Mouse (Mus musculus) heart, postnatal 25 days (tissue): ENCODE measurements at regions not wholly inside any gene's neighbourhood (a gene's known extent, or its start where the extent isn't known, plus 50 kb on each side); places are given as distances from the start of the nearest gene placed in this dataset.
"Not testable (repeated sequence)": the region's sequence is repeated elsewhere in the genome, so short reads cannot be mapped to it uniquely, and the experiment has no call there.

Experiments
- DNase-seq: peaks from one replicate; pipeline ENCODE4 v3.0.0; 2022; ENCODE audit warnings: low spot score
- intact Hi-C: fragments of 180-260 bp; cut with DNase I; formaldehyde crosslinking; loops from one replicate; pipeline ENCODE4 v1.15.1; 2025

- intact Hi-C loops, result no loop called here
- no peak for DNase-seq
These were observed 758.4 kb upstream of the Map3k7 start for GRCm38 (mm10) chr4:31205332-31205970.

- intact Hi-C loops, result no loop called here
- no peak for DNase-seq
These were observed 738.2 kb upstream of the Map3k7 start for GRCm38 (mm10) chr4:31225741-31226140.

- intact Hi-C loops, result no loop called here
- no peak for DNase-seq
These were observed 694.9 kb upstream of the Map3k7 start for GRCm38 (mm10) chr4:31268825-31269495.

- DNase-seq, result no peak
- intact Hi-C loops, result no loop called here
These were observed 689.8 kb upstream of the Map3k7 start for GRCm38 (mm10) chr4:31274131-31274530.

- intact Hi-C loops, result no loop called here
- DNase-seq, result no peak
These were observed 673.5 kb upstream of the Map3k7 start for GRCm38 (mm10) chr4:31290301-31290975.

GRCm38 (mm10) chr4:31293752-31294151, 670.1 kb upstream of the Map3k7 start:
- DNase-seq, result no peak
- intact Hi-C loops, result no loop called here

- intact Hi-C loops, result no loop called here
- no peak for DNase-seq
These were observed 666.0 kb upstream of the Map3k7 start for GRCm38 (mm10) chr4:31297848-31298247.

GRCm38 (mm10) chr4:31319269-31319668, 644.6 kb upstream of the Map3k7 start:
- DNase-seq, result no peak
- intact Hi-C loops, result no loop called here

GRCm38 (mm10) chr4:31320734-31321507, 643.0 kb upstream of the Map3k7 start:
- intact Hi-C loops, result no loop called here
- no peak for DNase-seq

GRCm38 (mm10) chr4:31323816-31324215, 640.1 kb upstream of the Map3k7 start:
- intact Hi-C loops, result no loop called here
- no peak for DNase-seq

- DNase-seq, result no peak
- intact Hi-C loops, result no loop called here
These were observed 635.1 kb upstream of the Map3k7 start for GRCm38 (mm10) chr4:31328798-31329197.

- no peak for DNase-seq
- intact Hi-C loops, result no loop called here
These were observed 632.8 kb upstream of the Map3k7 start for GRCm38 (mm10) chr4:31331053-31331452.

- intact Hi-C loops, result no loop called here
- DNase-seq, result no peak
These were observed 628.2 kb upstream of the Map3k7 start for GRCm38 (mm10) chr4:31335686-31336085.

GRCm38 (mm10) chr4:31337980-31338379, 625.9 kb upstream of the Map3k7 start:
- DNase-seq, result no peak
- intact Hi-C loops, result no loop called here

GRCm38 (mm10) chr4:31343312-31344248, 620.3 kb upstream of the Map3k7 start:
- DNase-seq, result no peak
- intact Hi-C loops, result no loop called here

- DNase-seq, intact Hi-C loops: not testable (repeated sequence)
These were observed 609.9 kb upstream of the Map3k7 start for GRCm38 (mm10) chr4:31354046-31354445.

- no peak for DNase-seq
- intact Hi-C loops, result no loop called here
These were observed 608.9 kb upstream of the Map3k7 start for GRCm38 (mm10) chr4:31354953-31355352.

GRCm38 (mm10) chr4:31366172-31366571, 597.7 kb upstream of the Map3k7 start:
- intact Hi-C loops, result no loop called here
- no peak for DNase-seq

- intact Hi-C loops, result no loop called here
- no peak for DNase-seq
These were observed 596.9 kb upstream of the Map3k7 start for GRCm38 (mm10) chr4:31367031-31367430.
